Mouse (Mus musculus) MEL (cell line): ENCODE data around the gene Ung. TPM values are rescaled to one million over a fixed set of nuclear protein-coding genes. Genes with fewer than 3 reads are reported as not detected.

Source experiments
- DNase-seq: peaks from one replicate; pipeline ENCODE4 v3.0.0; 2011; ENCODE audit warnings: low read depth, low spot score
- H3K27ac ChIP-seq: 2 replicates; pipeline ENCODE4 v1.5.1; 2012; ENCODE audit warnings: low read depth, mild to moderate bottlenecking, control low read depth, low read length, moderate library complexity; ENCODE audit not compliant: control insufficient read depth
- H3K27me3 ChIP-seq, 2 experiments: fragments of 150-350 bp in 1 of 2; sonication (generic) in 1 of 2; 2 replicates each; pipeline ENCODE4 v1.6.1; 2012; ENCODE audit warnings: low read length in 2 of 2, mild to moderate bottlenecking in 2 of 2, improper control_type of control experiment in 1 of 2, moderate library complexity in 1 of 2; ENCODE audit not compliant: insufficient read depth in 2 of 2, control insufficient read depth in 1 of 2
- H3K36me3 ChIP-seq, 2 experiments: 2 replicates each; pipeline ENCODE4 v1.6.1; 2012 to 2014; ENCODE audit warnings: low read length in 2 of 2, improper control_type of control experiment in 1 of 2, inconsistent platforms in 1 of 2, mild to moderate bottlenecking in 1 of 2; ENCODE audit not compliant: insufficient read depth in 2 of 2, control insufficient read depth in 1 of 2
- H3K4me1 ChIP-seq, 2 experiments: fragments of 150-350 bp in 1 of 2; sonication (generic) in 1 of 2; 2 replicates each; pipeline ENCODE4 v1.6.1; 2012; ENCODE audit warnings: low read length in 2 of 2, improper control_type of control experiment in 1 of 2, mild to moderate bottlenecking in 1 of 2; ENCODE audit not compliant: insufficient read depth in 2 of 2, control insufficient read depth in 1 of 2
- H3K4me3 ChIP-seq, 2 experiments: fragments of 150-350 bp in 1 of 2; sonication (generic) in 1 of 2; 2 replicates each; pipeline ENCODE4 v1.5.1; 2012; ENCODE audit warnings: low read depth in 2 of 2, low read length in 2 of 2, mild to moderate bottlenecking in 2 of 2, moderate library complexity in 2 of 2, control low read depth in 1 of 2, improper control_type of control experiment in 1 of 2; ENCODE audit not compliant: control insufficient read depth in 1 of 2, insufficient read depth in 1 of 2
- H3K79me2 ChIP-seq: 2 replicates; pipeline ENCODE4 v1.6.1; 2012; ENCODE audit warnings: mild to moderate bottlenecking, low read length, moderate library complexity; ENCODE audit not compliant: control insufficient read depth, poor library complexity, insufficient read depth
- H3K9ac ChIP-seq: 2 replicates; pipeline ENCODE4 v1.6.1; 2012; ENCODE audit warnings: low read depth, mild to moderate bottlenecking, control low read depth, low read length, moderate library complexity; ENCODE audit not compliant: control insufficient read depth, poor library complexity, severe bottlenecking
- H3K9me3 ChIP-seq: fragments of 150-350 bp; sonication (generic); replicated peaks from 2 replicates; pipeline ENCODE4 v1.6.1; 2012; ENCODE audit warnings: mild to moderate bottlenecking, low read length, improper control_type of control experiment, moderate library complexity; ENCODE audit not compliant: insufficient read depth
- BHLHE40 ChIP-seq: IDR thresholded peaks from 2 replicates; pipeline ENCODE4 v1.6.1; 2012; ENCODE audit warnings: low read depth, mild to moderate bottlenecking, inconsistent platforms, low read length, improper control_type of control experiment, borderline replicate concordance
- CHD1 ChIP-seq: IDR thresholded peaks from 2 replicates; pipeline ENCODE4 v1.6.1; 2012; ENCODE audit warnings: low read depth, mild to moderate bottlenecking, inconsistent platforms, low read length, improper control_type of control experiment
- CTCF ChIP-seq, 3 experiments: IDR thresholded peaks in 2 of 3; conservative IDR thresholded peaks in 1 of 3; 2 replicates each; pipeline ENCODE4 v1.5.1; 2011 to 2012; ENCODE audit warnings: low read length in 3 of 3, low read depth in 2 of 3, mild to moderate bottlenecking in 2 of 3, improper control_type of control experiment in 1 of 3, inconsistent platforms in 1 of 3, mixed read lengths in 1 of 3, moderate library complexity in 1 of 3; ENCODE audit not compliant: control insufficient read depth in 1 of 3, insufficient read depth in 1 of 3, poor library complexity in 1 of 3, severe bottlenecking in 1 of 3
- E2F4 ChIP-seq: IDR thresholded peaks from 2 replicates; pipeline ENCODE4 v1.6.1; 2011; ENCODE audit warnings: low read depth, low read length, improper control_type of control experiment, borderline replicate concordance
- ETS1 ChIP-seq: IDR thresholded peaks from 2 replicates; pipeline ENCODE4 v1.6.1; 2012; ENCODE audit warnings: low read depth, mild to moderate bottlenecking, inconsistent platforms, low read length, improper control_type of control experiment, moderate library complexity
- RAD21 ChIP-seq: IDR thresholded peaks from 2 replicates; pipeline ENCODE4 v1.6.1; 2011; ENCODE audit warnings: mild to moderate bottlenecking, low read depth, low read length, improper control_type of control experiment
- TAL1 ChIP-seq: IDR thresholded peaks from 2 replicates; pipeline ENCODE4 v1.6.1; 2012; ENCODE audit warnings: mild to moderate bottlenecking, inconsistent platforms, low read length, moderate library complexity, mixed read lengths
- USF2 ChIP-seq, 2 experiments: IDR thresholded peaks; 2 replicates each; pipeline ENCODE4 v1.6.1; 2011 to 2012; ENCODE audit warnings: improper control_type of control experiment in 2 of 2, low read length in 2 of 2, borderline replicate concordance in 1 of 2, inconsistent platforms in 1 of 2, low read depth in 1 of 2, mild to moderate bottlenecking in 1 of 2; ENCODE audit not compliant: insufficient read depth in 1 of 2
- polyA plus RNA-seq, 2 experiments: library from polyadenylated mRNA; stranded (reverse) in 1 of 2; unstranded in 1 of 2; fragments of >175 nt in 1 of 2; fragments of >200 nt in 1 of 2; gene quantifications; 2 replicates each; pipeline versions ENCODE4 v1.2.1 to v1.2.4; 2012; ENCODE audit warnings: low replicate concordance in 2 of 2, low read depth in 1 of 2; ENCODE audit not compliant: insufficient read length in 2 of 2, insufficient read depth in 1 of 2, missing spikeins in 1 of 2
- total RNA-seq: library from RNA; depleted of rRNA; stranded (reverse); fragments of 300-350 nt; gene quantifications from 2 replicates; pipeline ENCODE4 v1.2.3, GENCODE M21; 2012; rRNA removed

Ung gene
- total and polyA plus RNA-seq, 3 experiments, result 22.1 to 62.2 TPM; not detected in 1

DNA sequence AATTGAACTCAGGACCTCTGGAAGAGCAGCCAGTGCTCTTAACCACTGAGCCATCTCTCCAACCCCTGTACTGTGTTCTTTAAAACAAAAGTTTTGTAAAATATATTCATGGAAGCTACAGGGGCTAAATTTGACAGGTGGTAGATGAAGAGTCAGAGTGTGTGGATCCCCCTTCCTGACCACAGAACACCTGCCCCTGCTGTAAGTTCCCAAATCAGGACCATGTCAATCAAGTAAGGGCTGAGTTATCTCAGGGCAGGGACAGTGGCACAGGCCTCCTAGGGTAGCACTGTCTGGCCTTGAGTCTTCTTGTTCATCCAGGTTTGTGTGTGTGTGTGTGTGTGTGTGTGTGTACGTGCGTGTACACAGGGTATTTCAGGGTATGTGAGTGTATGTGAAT, 53.3 kb downstream of the Ung start:
- no peaks in the 10 kb centered on the region for H3K9me3 ChIP-seq
- H3K79me2 ChIP-seq, result no peaks in the 10 kb centered on the region
- H3K27ac ChIP-seq, result no peak overlapping the region
- no peaks in the 10 kb centered on the region; a peak in 1 of 4 replicates for H3K27me3 ChIP-seq
- no peaks in the 10 kb centered on the region for H3K36me3 ChIP-seq
- no peak for TF ChIP-seq TAL1
- TF ChIP-seq E2F4, result no peak
- no peak for TF ChIP-seq BHLHE40
- no peak for TF ChIP-seq USF2 (IDR thresholded peaks at IDR 0.05; ENCODE audit: borderline replicate concordance in 1 of 2, insufficient read depth in 1 of 2, low read depth in 1 of 2, low read length in 2 of 2)
- TF ChIP-seq CHD1, result no peak
- no peaks in the 10 kb centered on the region for H3K4me1 ChIP-seq
- no peak overlapping the region for H3K4me3 ChIP-seq
- no peak for DNase-seq
- no peak overlapping the region for H3K9ac ChIP-seq

DNA sequence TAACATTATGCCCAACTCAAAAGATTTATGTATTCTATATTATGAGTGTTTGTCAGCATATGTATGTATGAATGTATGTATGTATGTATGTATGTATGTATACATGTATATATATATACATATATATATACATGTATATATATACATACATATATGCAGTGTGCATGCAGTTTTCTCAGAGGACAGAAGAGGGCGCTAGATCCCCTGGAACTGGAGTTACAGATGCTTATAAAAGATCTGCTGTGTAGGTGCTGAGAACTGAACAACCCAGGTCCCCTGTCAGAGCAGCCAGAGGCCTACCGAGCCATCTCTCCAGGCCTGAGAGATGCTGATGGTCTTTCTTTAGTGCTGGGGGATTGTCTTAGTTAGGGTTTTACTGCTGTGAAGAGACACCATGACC, 56.9 kb downstream of the Ung start:
- no peaks in the 10 kb centered on the region for H3K36me3 ChIP-seq
- H3K9ac ChIP-seq, result no peak overlapping the region
- TF ChIP-seq RAD21, result peak; percentile 20
- no peak for TF ChIP-seq ETS1
- peak in 2 of 3 experiments; percentile 32 to 37; a peak in 4 of 6 replicates for TF ChIP-seq CTCF (IDR thresholded peaks at IDR 0.05 in 2 of 3, conservative IDR thresholded peaks at IDR 0.05 in 1 of 3; ENCODE audit: control insufficient read depth in 1 of 3, insufficient read depth in 1 of 3, low read depth in 2 of 3, low read length in 3 of 3, poor library complexity in 1 of 3, severe bottlenecking in 1 of 3)
- DNase-seq, result peak; percentile 23
- H3K27me3 ChIP-seq, result no peaks in the 10 kb centered on the region
- H3K79me2 ChIP-seq, result no peaks in the 10 kb centered on the region
- H3K27ac ChIP-seq, result no peak overlapping the region
- H3K9me3 ChIP-seq, result no peaks in the 10 kb centered on the region
- no peaks in the 10 kb centered on the region for H3K4me1 ChIP-seq
- no peak overlapping the region for H3K4me3 ChIP-seq

Other genes starting within 250 kb of the Ung start
- 103 TPM in 2 replicates for gene Coro1c, start 221.6 kb upstream of the Ung start, total RNA-seq
- 100 to 1,000 TPM in 1 of 2 experiments, 10 to 100 TPM in 1; 77.3 to 158 TPM for gene Coro1c, start 221.6 kb upstream of the Ung start, polyA plus RNA-seq
- 2.3 and 4.0 TPM in 2 replicates for gene Ssh1, start 136.5 kb upstream of the Ung start, total RNA-seq
- 1 to 10 TPM in 1 of 2 experiments, not detected in 1; 6.8 TPM for gene Ssh1, start 136.5 kb upstream of the Ung start, polyA plus RNA-seq
- not detected in 2 replicates for gene Dao, start 126.7 kb upstream of the Ung start, total RNA-seq
- under 1 TPM in 1 of 2 experiments, not detected in 1; 0.04 TPM for gene Dao, start 126.7 kb upstream of the Ung start, polyA plus RNA-seq
- 11.9 and 12.8 TPM in 2 replicates for gene Usp30, start 64.9 kb upstream of the Ung start, total RNA-seq
- 10 to 100 TPM in 1 of 2 experiments, not detected in 1; 21.1 TPM for gene Usp30, start 64.9 kb upstream of the Ung start, polyA plus RNA-seq
- gene Svop, start 38.8 kb upstream of the Ung start, total RNA-seq, result not detected in 2 replicates
- gene Svop, start 38.8 kb upstream of the Ung start, polyA plus RNA-seq, result not detected
- gene Alkbh2, start 2.2 kb upstream of the Ung start, total RNA-seq, result 15.2 and 15.7 TPM in 2 replicates
- gene Alkbh2, start 2.2 kb upstream of the Ung start, polyA plus RNA-seq, result 10 to 100 TPM in 1 of 2 experiments, not detected in 1; 22.6 TPM
- 1.9 and 2.0 TPM in 2 replicates for gene Acacb, start 16.1 kb downstream of the Ung start, total RNA-seq
- gene Acacb, start 16.1 kb downstream of the Ung start, polyA plus RNA-seq, result 1 to 10 TPM in 1 of 2 experiments, not detected in 1; 5.3 TPM
- not detected in 2 replicates for gene Foxn4, start 143.4 kb downstream of the Ung start, total RNA-seq
- under 1 TPM in 1 of 2 experiments, not detected in 1; 0.07 TPM for gene Foxn4, start 143.4 kb downstream of the Ung start, polyA plus RNA-seq
- 4.1 and 4.6 TPM in 2 replicates for gene Myo1h, start 158.8 kb downstream of the Ung start, total RNA-seq
- under 1 TPM in 1 of 2 experiments, not detected in 1; 0.33 TPM for gene Myo1h, start 158.8 kb downstream of the Ung start, polyA plus RNA-seq